Mouse (Mus musculus) lung, postnatal 4 days (tissue): ENCODE data around the gene Triml1.

Source experiments
- DNase-seq, 2 experiments: peaks; one replicate each; pipeline ENCODE4 v3.0.0; 2021

Gene Triml1

DNA sequence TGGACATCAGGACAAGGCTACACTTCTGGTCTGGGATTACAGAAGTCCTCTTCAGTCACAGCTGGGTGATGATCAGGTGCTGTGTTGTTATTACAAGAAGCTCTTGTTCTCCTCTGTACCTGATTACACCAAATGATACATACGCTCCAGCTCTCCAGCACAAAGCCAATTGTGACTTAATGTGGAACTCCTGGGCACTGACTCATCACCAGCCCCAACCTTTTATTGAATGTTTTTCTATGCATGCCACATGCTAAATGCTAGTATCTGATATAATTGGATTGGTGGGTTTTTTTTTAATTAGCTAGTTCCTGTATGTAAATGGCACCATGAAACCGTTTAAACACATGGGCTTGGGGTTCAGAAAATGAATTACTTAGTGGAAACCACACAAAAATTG lies at the start of gene Triml1:
Gene Triml1 (minus strand): TSS at position 101 of the 400 bp plus-strand sequence.
- DNase-seq = no peak

DNA sequence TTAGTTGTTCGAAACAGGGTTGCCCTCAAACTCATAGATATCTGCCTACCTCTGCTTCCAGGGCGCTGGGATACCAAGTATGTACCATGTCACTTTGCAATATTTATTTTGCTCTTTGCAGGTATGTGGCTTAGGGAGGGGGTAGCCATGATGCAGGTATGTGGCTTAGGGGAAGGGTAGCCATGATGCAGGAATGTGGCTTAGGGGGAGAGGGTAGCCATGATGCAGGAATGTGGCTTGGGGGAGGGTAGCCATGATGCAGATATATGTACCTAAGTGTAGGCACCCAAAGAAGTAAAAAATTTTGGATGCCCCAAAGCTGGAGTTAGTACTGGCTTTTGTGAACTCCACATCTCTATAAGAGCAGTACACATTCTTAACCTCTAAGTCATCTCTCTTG lies 41.0 kb upstream of the Triml1 start:
- DNase-seq = no peak

GRCm38 (mm10) chr8:43180054-43180690 lies 38.9 kb upstream of the Triml1 start, which contains the start of gene Triml2:
TSS of gene Triml2 (plus strand) at chr8:43180541.
- DNase-seq = no peak

GRCm38 (mm10) chr8:43179189-43179588 lies 37.9 kb upstream of the Triml1 start:
- no peak for DNase-seq

GRCm38 (mm10) chr8:43178263-43178662 lies 37.0 kb upstream of the Triml1 start:
- DNase-seq = no peak

- DNase-seq = no peak
Observed at GRCm38 (mm10) chr8:43176766-43177486, 35.6 kb upstream of the Triml1 start.

- DNase-seq = no peak
Observed at GRCm38 (mm10) chr8:43169249-43169755, 28.0 kb upstream of the Triml1 start.

- DNase-seq = no peak
Observed at GRCm38 (mm10) chr8:43168083-43168482, 26.8 kb upstream of the Triml1 start.

DNA sequence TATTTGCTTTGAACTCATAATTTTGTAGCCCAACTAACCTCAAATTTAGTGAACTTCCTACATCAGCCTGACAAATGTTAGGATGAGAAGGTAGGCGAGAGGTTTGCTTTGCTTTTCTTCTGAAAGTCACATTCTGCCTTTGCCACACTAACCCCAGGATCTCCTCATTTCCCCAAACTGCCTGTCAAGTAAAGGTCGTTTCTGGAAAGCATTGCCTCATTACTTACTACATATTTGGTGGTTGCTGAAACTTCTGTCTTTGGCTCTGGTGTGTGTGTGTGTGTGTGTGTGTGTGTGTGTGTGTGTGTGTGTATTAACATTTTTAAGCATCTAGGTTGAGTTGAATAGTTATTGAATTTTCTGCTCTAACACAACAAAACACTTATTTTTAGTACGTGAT lies 23.2 kb upstream of the Triml1 start:
- no peak for DNase-seq

DNA sequence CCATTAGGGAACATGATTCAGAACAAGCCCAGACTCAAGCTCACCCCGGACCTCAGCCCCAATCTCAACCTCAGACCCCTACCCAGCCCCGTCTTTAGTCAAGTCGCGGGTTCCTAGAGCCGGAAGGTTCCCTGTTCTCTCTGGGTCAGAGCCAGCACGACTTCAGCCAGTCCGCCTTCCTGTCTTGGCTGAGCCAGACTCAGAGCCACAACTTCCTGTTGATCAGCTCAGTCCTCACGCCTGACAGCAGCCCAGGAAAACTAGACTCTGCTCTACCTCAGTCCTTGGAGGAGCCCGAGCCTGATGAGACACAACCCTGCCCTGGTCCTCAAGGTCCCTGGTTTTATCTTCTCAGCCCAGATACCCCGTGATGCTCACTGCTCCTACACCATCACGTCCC lies 22.0 kb upstream of the Triml1 start:
- DNase-seq = no peak

DNA sequence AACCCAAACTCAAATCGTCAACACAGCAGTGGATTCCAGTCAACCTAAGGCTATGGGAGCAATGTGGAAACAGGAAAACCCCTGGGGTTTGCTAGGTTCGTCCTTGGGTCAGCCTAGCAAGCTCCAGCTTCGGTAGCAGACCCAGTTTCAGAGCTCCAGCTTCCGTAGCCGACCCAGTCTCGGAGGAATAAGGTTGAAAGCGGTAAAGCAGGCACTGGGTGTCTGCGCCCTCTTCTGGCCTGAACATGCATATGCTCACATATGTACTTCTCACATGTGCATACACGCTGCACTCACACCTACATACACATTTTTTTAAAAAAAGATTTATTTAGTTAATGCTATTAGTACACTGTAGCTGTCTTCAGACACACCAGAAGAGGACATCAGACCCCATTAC lies 8.0 kb upstream of the Triml1 start:
- no peak for DNase-seq

DNA sequence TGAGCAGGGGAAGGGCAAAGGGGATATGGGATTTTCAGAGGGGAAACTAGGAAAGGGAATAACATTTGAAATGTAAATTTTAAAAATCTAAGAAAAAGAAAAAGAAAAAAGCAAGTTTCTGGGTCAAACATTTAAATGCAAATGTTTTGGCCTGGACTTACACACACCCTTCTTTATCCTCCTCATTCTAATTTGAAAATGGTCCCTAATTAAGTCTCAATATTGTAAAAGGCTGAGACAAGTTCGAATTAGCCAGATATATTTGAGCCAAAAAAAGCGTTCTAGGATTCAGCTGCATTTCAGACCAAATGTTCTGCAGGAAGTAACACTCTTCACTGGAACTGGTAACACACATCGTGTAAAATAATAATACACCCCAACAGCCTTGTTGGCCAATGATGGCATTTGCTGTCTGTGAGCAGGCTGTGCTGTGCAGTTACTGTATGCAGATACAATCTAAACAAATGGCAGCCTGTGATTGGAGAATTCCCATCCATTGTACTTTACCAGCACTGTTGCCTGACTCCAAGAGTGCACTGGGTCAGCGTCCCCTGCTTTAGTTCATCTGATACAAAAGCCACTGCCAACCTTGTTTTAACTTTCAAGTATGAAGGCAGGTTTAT lies 30.0 kb downstream of the Triml1 start:
- no peak for DNase-seq
